Mouse (Mus musculus) activated CD4-positive, CD25-positive, alpha-beta regulatory T cell (primary cell): ENCODE data around the gene Edn1. TPM values are rescaled to one million over a fixed set of nuclear protein-coding genes. Genes with fewer than 3 reads are reported as not detected.

Experiments
- polyA plus RNA-seq, 2 experiments: library from polyadenylated mRNA; unstranded; fragments of 100-300 nt; shearing (Covaris generic); gene quantifications; one replicate each; pipeline ENCODE4 v1.2.1; 2017

The Edn1 gene
- not detected for polyA plus RNA-seq

GRCm38 (mm10) chr13:42301161-42301721 lies at the start of gene Edn1:
Gene Edn1, plus strand, starts transcription at chr13:42301476.

Other genes with a start within 250 kb of the Edn1 start
- gene Hivep1, start 249.5 kb upstream of the Edn1 start, polyA plus RNA-seq = 10 to 100 TPM in 1 of 2 experiments, 1 to 10 TPM in 1; 8.8 to 18.6 TPM